Comparison of ENCODE assay signal across 25 mouse cellular contexts in genomic region chr1:158894441-158894840, GRCm38 (mm10).
A peak's percentile ranks its signal among the peaks of the same experiment; 100 is the strongest.
DNase-seq lines count a peak whose midpoint lies in the region; ATAC-seq and TF ChIP-seq lines count a peak whose summit lies in the region.
"Had no signal": no experiment of that assay in that cellular context is flagged by ENCODE, and none has a peak within 500 bp of the region (broad histone marks: within the 10 kb centered on the region; RNA-seq: fewer than 3 reads in every experiment).

No protein-coding gene starts in this region.

- no peak overlapping the region for H3K4me2 ChIP-seq in kidney, embryonic 15.5 days
- H3K4me2 ChIP-seq: embryonic facial prominence, embryonic 12.5 days; forebrain, embryonic 13.5 days; forebrain, embryonic 15.5 days had no signal

- WGBS in kidney, embryonic 15.5 days, result 75% methylated on average over 6 of the region's 6 CpGs

- no peaks in the 10 kb centered on the region for H3K27me3 ChIP-seq in kidney, embryonic 15.5 days
- H3K27me3 ChIP-seq: CH12.LX; embryonic facial prominence, embryonic 12.5 days; forebrain, embryonic 13.5 days; forebrain, embryonic 15.5 days had no signal

- H3K9me3 ChIP-seq in kidney, embryonic 15.5 days (replicated peaks), result no peaks in the 10 kb centered on the region
- H3K9me3 ChIP-seq: embryonic facial prominence, embryonic 10.5 days; embryonic facial prominence, embryonic 12.5 days; forebrain, embryonic 13.5 days; forebrain, embryonic 15.5 days had no signal

- peak; percentile 40 for DNase-seq in gastrocnemius, adult 2 months
- no peak for DNase-seq in gastrocnemius, postnatal 4 days (ENCODE audit: low spot score in 2 of 2)
- no peak for DNase-seq in kidney, adult 8-10 months
- peak; percentile 70 for DNase-seq in NIH3T3 (ENCODE audit: low read depth)
- peak; percentile 76 for DNase-seq in skeletal muscle tissue, adult 2 months (ENCODE audit: low read depth, low spot score)
- DNase-seq: adrenal gland, adult 2 months; adrenal gland, postnatal 10 days; adrenal gland, postnatal 25 days; B cell, adult 2 months; cerebellum, adult 11-12 months; cerebellum, adult 2 months; cerebellum, adult 9-10 months; cerebellum, postnatal 10 days; cerebellum, postnatal 25 days; forebrain, postnatal 0 days had no signal

- no peaks in the 10 kb centered on the region for H3K4me1 ChIP-seq in kidney, embryonic 15.5 days
- H3K4me1 ChIP-seq: embryonic facial prominence, embryonic 10.5 days; embryonic facial prominence, embryonic 12.5 days; forebrain, embryonic 13.5 days; forebrain, embryonic 15.5 days had no signal

- ATAC-seq in kidney, embryonic 15.5 days (replicated peaks; ENCODE audit: low FRiP score), result 0 out of 2 replicates have a peak, but pooled peaks have one; percentile 40
- ATAC-seq in activated CD4-positive, CD25-positive, alpha-beta regulatory T cell, adult 4 months, result no peak
- no peak for ATAC-seq in megakaryocyte, adult 5-6 weeks (ENCODE audit: poor library complexity, severe bottlenecking)
- ATAC-seq: CD4-positive, CD25-positive, alpha-beta regulatory T cell, adult 4 months; forebrain, embryonic 13.5 days; forebrain, embryonic 15.5 days; forebrain, postnatal 0 days had no signal

- H3K36me3 ChIP-seq in kidney, embryonic 15.5 days, result no peaks in the 10 kb centered on the region
- H3K36me3 ChIP-seq: embryonic facial prominence, embryonic 10.5 days; embryonic facial prominence, embryonic 12.5 days; forebrain, embryonic 15.5 days; G1E had no signal

- no peak overlapping the region for H3K9ac ChIP-seq in kidney, embryonic 15.5 days
- H3K9ac ChIP-seq: embryonic facial prominence, embryonic 12.5 days; forebrain, embryonic 13.5 days; forebrain, embryonic 15.5 days; forebrain, postnatal 0 days had no signal

- peak overlapping the region; percentile 71 for H3K27ac ChIP-seq in gastrocnemius, adult 2 months
- H3K27ac ChIP-seq in kidney, embryonic 15.5 days, result no peak overlapping the region
- H3K27ac ChIP-seq: embryonic facial prominence, embryonic 10.5 days; embryonic facial prominence, embryonic 12.5 days; forebrain, embryonic 13.5 days; forebrain, embryonic 15.5 days had no signal

- no peak for TF ChIP-seq CTCF in gastrocnemius, adult 2 months (IDR thresholded peaks at IDR 0.05)

- intact Hi-C loops in gastrocnemius, adult 2 months (cut with DNase I), result no loop called here

- H3K4me3 ChIP-seq in gastrocnemius, adult 2 months, result no peak overlapping the region
- H3K4me3 ChIP-seq in kidney, embryonic 15.5 days (replicated peaks), result no peak overlapping the region
- H3K4me3 ChIP-seq: embryonic facial prominence, embryonic 10.5 days; embryonic facial prominence, embryonic 12.5 days; forebrain, embryonic 13.5 days; forebrain, embryonic 15.5 days had no signal

Comparison
In these comparisons a context has a peak if more than half of its experiments do, and no peak if none do; other contexts are left out.
1. DNase-seq: peak in gastrocnemius, adult 2 months (single experiment), NIH3T3 (single experiment) and skeletal muscle tissue, adult 2 months (single experiment); none in gastrocnemius, postnatal 4 days (0 of 2) and kidney, adult 8-10 months (0 of 2).